Mouse (Mus musculus): ENCODE results near the gene Zfp874b. TPM values are rescaled to one million over a fixed set of nuclear protein-coding genes. Genes with fewer than 3 reads are reported as not detected.
"Not testable (repeated sequence)": the region's sequence is repeated elsewhere in the genome, so short reads cannot be mapped to it uniquely, and the experiment has no call there.

Zfp874b gene
- total RNA-seq, 2 experiments from 2014 or later = 13.4 to 13.8 TPM

DNA sequence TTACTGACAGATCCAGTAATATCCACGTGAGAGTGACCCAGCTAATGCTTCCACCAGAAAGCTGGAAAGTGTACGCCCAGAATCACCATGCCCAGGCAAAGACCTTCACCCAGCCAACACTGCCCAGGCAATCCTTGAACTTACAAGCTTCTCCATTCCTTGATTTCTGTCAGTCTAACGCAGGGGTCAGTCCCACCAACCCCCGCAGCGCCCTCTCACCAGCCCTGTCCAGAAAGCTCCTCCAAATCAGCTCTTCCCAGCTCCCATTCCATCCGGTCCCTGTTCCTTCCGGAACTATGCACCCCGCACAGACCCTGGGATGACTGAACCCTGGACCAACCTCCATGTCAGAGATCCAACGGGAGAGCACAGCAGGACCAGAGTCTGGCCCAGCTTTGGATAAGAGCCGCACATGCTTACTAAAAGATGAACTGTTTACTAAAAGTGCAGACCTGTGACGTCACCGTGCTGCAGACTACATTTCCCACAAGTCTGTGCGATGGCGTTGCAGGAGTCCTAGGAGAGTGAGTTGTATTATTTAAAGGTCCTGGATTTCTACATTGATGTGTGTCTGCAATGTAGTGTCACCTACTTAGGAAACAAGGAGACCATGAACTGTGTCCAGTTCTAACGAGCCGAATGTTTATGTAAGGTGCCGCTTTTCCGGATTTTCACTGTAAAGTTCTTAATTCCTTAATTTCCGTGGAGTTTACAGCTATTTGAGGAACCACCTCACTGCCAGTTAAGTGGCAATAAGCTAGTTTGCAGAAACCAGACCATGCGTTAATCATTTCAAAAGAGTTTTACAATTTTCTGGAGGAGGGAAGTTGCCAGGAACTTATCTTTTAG lies 32.7 kb downstream of the Zfp874b start, which contains the start of gene Zfp874a:
Gene Zfp874a, minus strand, starts transcription at position 453 of the 849 bp plus-strand sequence.
- Histone ChIP-seq H3K27ac (peak within 1 kb of the TSS; percentile 88), H3K4me3 (peak within 1 kb of the TSS; percentile 72)
- peak; percentile 92 for DNase-seq
- no peak for TF ChIP-seq CTCF (IDR thresholded peaks at IDR 0.05)
- intact Hi-C loops (cut with DNase I) = no loop called here

- intact Hi-C loops (cut with DNase I); DNase-seq; H3K27ac ChIP-seq; H3K4me3 ChIP-seq: not testable (repeated sequence)
These were observed 47.0 kb downstream of the Zfp874b start for GRCm38 (mm10) chr13:67437095-67437494.

GRCm38 (mm10) chr13:67428116-67428515 lies 55.9 kb downstream of the Zfp874b start:
- H3K27ac ChIP-seq = no peak overlapping the region
- TF ChIP-seq CTCF (IDR thresholded peaks at IDR 0.05) = no peak
- intact Hi-C loops (cut with DNase I) = no loop called here
- DNase-seq = no peak
- H3K4me3 ChIP-seq = no peak overlapping the region

DNA sequence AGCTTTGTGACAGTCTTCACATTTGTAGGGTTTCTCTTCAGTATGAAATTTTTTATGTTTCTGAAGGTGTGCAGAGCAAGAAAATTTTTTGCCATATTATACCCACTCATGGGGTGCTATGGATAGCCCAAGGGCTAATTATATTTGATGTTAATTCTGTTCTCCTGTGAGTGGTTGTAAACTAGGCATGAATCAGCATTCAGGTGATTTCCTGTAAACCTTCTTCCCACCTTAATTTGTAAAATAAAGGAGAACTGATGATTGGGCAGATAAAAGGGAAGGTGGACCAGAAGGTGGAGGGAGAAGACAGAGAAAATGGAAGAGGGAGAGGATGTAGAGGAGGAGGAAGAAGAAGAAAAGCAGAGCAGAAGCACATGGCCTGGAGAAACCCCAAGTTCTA lies 58.4 kb downstream of the Zfp874b start:
- DNase-seq; intact Hi-C loops (cut with DNase I); H3K4me3 ChIP-seq; H3K27ac ChIP-seq: not testable (repeated sequence)

DNA sequence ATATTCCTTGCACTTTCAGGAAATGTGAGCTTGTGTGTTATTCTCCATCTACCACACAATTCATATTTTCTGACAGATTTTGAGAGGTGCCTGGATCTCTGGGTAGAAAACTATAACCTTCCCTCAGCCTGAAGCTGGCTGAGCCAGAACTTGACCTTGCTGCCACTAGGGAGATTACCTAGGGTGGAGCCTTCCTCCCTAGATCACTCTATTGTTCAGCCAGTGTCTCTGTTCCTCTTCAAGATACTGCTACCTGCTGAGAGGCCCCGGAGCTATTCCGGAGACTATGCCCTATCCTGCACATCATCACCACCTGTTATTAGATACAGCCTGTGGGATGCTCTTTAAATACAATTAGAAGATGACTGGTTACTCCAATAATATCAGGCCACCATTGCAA lies 61.5 kb downstream of the Zfp874b start:
- H3K27ac ChIP-seq; intact Hi-C loops (cut with DNase I); DNase-seq; H3K4me3 ChIP-seq: not testable (repeated sequence)

Other genes with a start within 250 kb of the Zfp874b start
- gene Zfp458, start 205.8 kb downstream of the Zfp874b start, total RNA-seq (2021) = 1 to 10 TPM; 1.3 to 1.5 TPM
- 1 to 10 TPM; 4.0 to 4.4 TPM for gene Zfp457, start 177.8 kb downstream of the Zfp874b start, total RNA-seq (2021)
- gene Zfp595, start 151.7 kb downstream of the Zfp874b start, total RNA-seq (2021) = 1 to 10 TPM; 1.5 to 1.6 TPM
- gene Gm28044, start 123.7 kb downstream of the Zfp874b start, total RNA-seq (2021) = 1 to 10 TPM; 1.2 to 1.6 TPM
- 1 to 10 TPM; 1.1 to 1.2 TPM for gene Zfp953, start 123.7 kb downstream of the Zfp874b start, total RNA-seq (2021)
- not detected for gene Gm28041, start 108.5 kb downstream of the Zfp874b start, total RNA-seq (2021)
- under 1 TPM; 0.20 to 0.53 TPM for gene Zfp456, start 108.4 kb downstream of the Zfp874b start, total RNA-seq (2021)
- 1 to 10 TPM; 1.0 to 1.7 TPM for gene Zfp429, start 84.4 kb downstream of the Zfp874b start, total RNA-seq (2021)
- 1 to 10 TPM in 1 of 2 experiments, under 1 TPM in 1; 0.92 to 1.2 TPM for gene Zfp459, start 62.8 kb downstream of the Zfp874b start, total RNA-seq (2021)
- gene Zfp874a, start 32.6 kb downstream of the Zfp874b start, total RNA-seq (2021) = 1 to 10 TPM; 6.5 to 8.3 TPM
- 1 to 10 TPM; 4.2 to 4.8 TPM for gene Zfp58, start 16.3 kb upstream of the Zfp874b start, total RNA-seq (2021)
- under 1 TPM in 1 of 2 experiments, not detected in 1; 0.20 TPM for gene Gm26965, start 41.9 kb upstream of the Zfp874b start, total RNA-seq (2021)
- 1 to 10 TPM; 3.5 to 5.2 TPM for gene Zfp87, start 41.9 kb upstream of the Zfp874b start, total RNA-seq (2021)
- 1 to 10 TPM; 2.3 TPM for gene Zfp748, start 69.6 kb upstream of the Zfp874b start, total RNA-seq (2021)
- gene Zfp729b, start 125.4 kb upstream of the Zfp874b start, total RNA-seq (2021) = 1 to 10 TPM; 2.4 to 3.4 TPM
- 1 to 10 TPM in 1 of 2 experiments, under 1 TPM in 1; 0.13 to 1.6 TPM for gene Gm49345, start 153.5 kb upstream of the Zfp874b start, total RNA-seq (2021)
- gene Zfp729a, start 153.5 kb upstream of the Zfp874b start, total RNA-seq (2021) = 1 to 10 TPM; 3.6 to 3.7 TPM
- gene Zfp738, start 202.8 kb upstream of the Zfp874b start, total RNA-seq (2021) = 1 to 10 TPM; 2.3 to 3.5 TPM
- gene Zfp65, start 244.9 kb upstream of the Zfp874b start, total RNA-seq (2021) = 1 to 10 TPM; 3.5 to 4.8 TPM